Mouse (Mus musculus) limb, embryonic 15.5 days (tissue): ENCODE data around the gene Galnt3. TPM values are rescaled to one million over a fixed set of nuclear protein-coding genes. Genes with fewer than 3 reads are reported as not detected.

ENCODE experiments used
- ATAC-seq: fragments of 200-750 bp; cut with Nextera tagmentation; 2 replicates; pipeline ENCODE4 v1.8.0; 2017; ENCODE audit warnings: low read depth, moderate TSS enrichment; ENCODE audit not compliant: insufficient number of reproducible peaks, low FRiP score, low TSS enrichment
- H3K27ac ChIP-seq: fragments of 300-500 bp; sonication (generic); 2 replicates; pipeline ENCODE4 v1.5.1; 2015; ENCODE audit warnings: moderate library complexity, mild to moderate bottlenecking, inconsistent platforms
- H3K27me3 ChIP-seq: fragments of 300-500 bp; sonication (generic); 2 replicates; pipeline ENCODE4 v1.6.1; 2015; ENCODE audit warnings: inconsistent platforms
- H3K36me3 ChIP-seq: fragments of 300-500 bp; sonication (generic); 2 replicates; pipeline ENCODE4 v1.6.1; 2015; ENCODE audit warnings: inconsistent platforms
- H3K4me1 ChIP-seq: fragments of 300-500 bp; sonication (generic); 2 replicates; pipeline ENCODE4 v1.6.1; 2015; ENCODE audit warnings: inconsistent platforms
- H3K4me2 ChIP-seq: fragments of 300-500 bp; sonication (generic); 2 replicates; pipeline ENCODE4 v1.6.1; 2015; ENCODE audit warnings: mild to moderate bottlenecking, inconsistent platforms
- H3K4me3 ChIP-seq: fragments of 300-500 bp; sonication (generic); 2 replicates; pipeline ENCODE4 v1.5.1; 2015; ENCODE audit warnings: mild to moderate bottlenecking, inconsistent platforms
- H3K9ac ChIP-seq: fragments of 300-500 bp; sonication (generic); 2 replicates; pipeline ENCODE4 v1.6.1; 2015; ENCODE audit warnings: inconsistent platforms
- H3K9me3 ChIP-seq: fragments of 300-500 bp; sonication (generic); 2 replicates; pipeline ENCODE4 v1.6.1; 2016; ENCODE audit warnings: inconsistent platforms
- WGBS: fragments of 180-500 bp; shearing (Covaris S2); methylation state at CpG from one replicate; pipeline ENCODE4 v1.1.7; 2015; 5-methylcytosine and 5-hydroxymethylcytosine counted together
- polyA plus RNA-seq: library from polyadenylated mRNA; unstranded; fragments of >200 nt; fragmentation: Nextera tagmentation; extraction: Ambion mirVana; gene quantifications from 2 replicates; pipeline ENCODE4 v1.2.1, GENCODE M21; 2015

Gene Galnt3
- polyA plus RNA-seq, 1 experiment from 2014 or later = 7.1 TPM

- Histone ChIP-seq H3K36me3 (no peaks in the 10 kb centered on the region), H3K4me1 (no peaks in the 10 kb centered on the region), H3K4me3 (no peak overlapping the region), H3K9me3 (no peaks in the 10 kb centered on the region), H3K27ac (no peak overlapping the region), H3K27me3 (no peaks in the 10 kb centered on the region), H3K4me2 (no peak overlapping the region), H3K9ac (no peak overlapping the region)
- 90% methylated on average over 9 of the region's 9 CpGs for WGBS
- no peak for ATAC-seq
These were observed 23.0 kb downstream of the Galnt3 start for GRCm38 (mm10) chr2:66101686-66102304.

- no peak overlapping the region for H3K27ac ChIP-seq
- H3K4me3 ChIP-seq = no peak overlapping the region
- no peak for ATAC-seq
- no peaks in the 10 kb centered on the region for H3K4me1 ChIP-seq
- no peak overlapping the region for H3K9ac ChIP-seq
- H3K9me3 ChIP-seq = no peaks in the 10 kb centered on the region
- H3K4me2 ChIP-seq = no peak overlapping the region
- H3K36me3 ChIP-seq = no peaks in the 10 kb centered on the region
- H3K27me3 ChIP-seq = no peaks in the 10 kb centered on the region
- WGBS = 55% methylated on average over 17 of the region's 17 CpGs
These were observed 24.0 kb downstream of the Galnt3 start for GRCm38 (mm10) chr2:66100671-66101351.

- no peak overlapping the region for H3K4me3 ChIP-seq
These were observed 24.6 kb downstream of the Galnt3 start for GRCm38 (mm10) chr2:66100239-66100638.

GRCm38 (mm10) chr2:66094622-66095181 lies 30.1 kb downstream of the Galnt3 start:
- 39% methylated on average over 4 of the region's 4 CpGs for WGBS
- no peaks in the 10 kb centered on the region for H3K27me3 ChIP-seq
- H3K9ac ChIP-seq = no peak overlapping the region
- no peaks in the 10 kb centered on the region for H3K9me3 ChIP-seq
- peaks cover 5% of the 10 kb centered on the region; the same call in 1 of the 2 replicates for H3K4me1 ChIP-seq
- ATAC-seq = no peak
- H3K27ac ChIP-seq = no peak overlapping the region
- no peaks in the 10 kb centered on the region for H3K36me3 ChIP-seq
- H3K4me3 ChIP-seq = no peak overlapping the region
- H3K4me2 ChIP-seq = no peak overlapping the region

More at GRCm38 (mm10) chr2:66100239-66100638, 24.6 kb downstream of the Galnt3 start:
- ATAC-seq = no peak
- no peak overlapping the region for H3K9ac ChIP-seq
- WGBS = 74% methylated on average over 7 of the region's 7 CpGs
- no peaks in the 10 kb centered on the region for H3K27me3 ChIP-seq
- H3K9me3 ChIP-seq = no peaks in the 10 kb centered on the region
- H3K4me2 ChIP-seq = no peak overlapping the region
- no peaks in the 10 kb centered on the region for H3K4me1 ChIP-seq
- H3K36me3 ChIP-seq = no peaks in the 10 kb centered on the region
- no peak overlapping the region for H3K27ac ChIP-seq

- Histone ChIP-seq H3K9me3 (no peaks in the 10 kb centered on the region), H3K27me3 (no peaks in the 10 kb centered on the region), H3K4me1 (peaks cover 5% of the 10 kb centered on the region; the same call in 1 of the 2 replicates), H3K4me3 (no peak overlapping the region), H3K4me2 (no peak overlapping the region), H3K36me3 (no peaks in the 10 kb centered on the region), H3K27ac (no peak overlapping the region), H3K9ac (no peak overlapping the region)
- ATAC-seq = no peak
- 34% methylated on average over 5 of the region's 5 CpGs for WGBS
These were observed 33.5 kb downstream of the Galnt3 start for GRCm38 (mm10) chr2:66091296-66091695.

GRCm38 (mm10) chr2:66081876-66082275 lies 42.9 kb downstream of the Galnt3 start:
- Histone ChIP-seq H3K9ac (no peak overlapping the region), H3K27ac (no peak overlapping the region), H3K4me3 (no peak overlapping the region), H3K4me2 (no peak overlapping the region), H3K4me1 (no peaks in the 10 kb centered on the region), H3K36me3 (no peaks in the 10 kb centered on the region), H3K9me3 (no peaks in the 10 kb centered on the region), H3K27me3 (no peaks in the 10 kb centered on the region)
- 54% methylated on average over 4 of the region's 4 CpGs for WGBS
- no peak for ATAC-seq

GRCm38 (mm10) chr2:66080731-66081130 lies 44.1 kb downstream of the Galnt3 start:
- no peaks in the 10 kb centered on the region for H3K27me3 ChIP-seq
- no peak for ATAC-seq
- H3K4me3 ChIP-seq = no peak overlapping the region
- 92% methylated on average over 2 of the region's 2 CpGs for WGBS
- H3K9me3 ChIP-seq = no peaks in the 10 kb centered on the region
- H3K4me2 ChIP-seq = no peak overlapping the region
- no peak overlapping the region for H3K9ac ChIP-seq
- H3K27ac ChIP-seq = no peak overlapping the region
- H3K4me1 ChIP-seq = no peaks in the 10 kb centered on the region
- H3K36me3 ChIP-seq = no peaks in the 10 kb centered on the region

- Histone ChIP-seq H3K27ac (no peak overlapping the region), H3K9ac (no peak overlapping the region), H3K4me3 (no peak overlapping the region), H3K9me3 (no peaks in the 10 kb centered on the region), H3K36me3 (no peaks in the 10 kb centered on the region), H3K4me1 (no peaks in the 10 kb centered on the region), H3K4me2 (no peak overlapping the region), H3K27me3 (no peaks in the 10 kb centered on the region)
- 29% methylated on average over 6 of the region's 6 CpGs for WGBS
- ATAC-seq = no peak
These were observed 55.3 kb downstream of the Galnt3 start for GRCm38 (mm10) chr2:66069454-66069853.

- H3K9me3 ChIP-seq = no peaks in the 10 kb centered on the region
- whole genome bisulfite sequencing = 81% methylated on average over 10 of the region's 10 CpGs
These were observed 61.5 kb downstream of the Galnt3 start for GRCm38 (mm10) chr2:66063291-66063690.

GRCm38 (mm10) chr2:66044405-66045089 lies 80.2 kb downstream of the Galnt3 start:
- Histone ChIP-seq H3K4me3 (no peak overlapping the region), H3K27me3 (no peaks in the 10 kb centered on the region), H3K4me1 (no peaks in the 10 kb centered on the region), H3K36me3 (no peaks in the 10 kb centered on the region), H3K9me3 (no peaks in the 10 kb centered on the region), H3K4me2 (no peak overlapping the region), H3K27ac (no peak overlapping the region), H3K9ac (no peak overlapping the region)
- ATAC-seq = no peak
- 80% methylated on average over 12 of the region's 12 CpGs for WGBS

More at GRCm38 (mm10) chr2:66063291-66063690, 61.5 kb downstream of the Galnt3 start:
- Histone ChIP-seq H3K4me1 (no peaks in the 10 kb centered on the region), H3K36me3 (no peaks in the 10 kb centered on the region), H3K4me3 (no peak overlapping the region), H3K27me3 (no peaks in the 10 kb centered on the region), H3K4me2 (no peak overlapping the region), H3K27ac (no peak overlapping the region), H3K9ac (no peak overlapping the region)
- no peak for ATAC-seq

- Histone ChIP-seq H3K27me3 (no peaks in the 10 kb centered on the region), H3K36me3 (no peaks in the 10 kb centered on the region), H3K9me3 (no peaks in the 10 kb centered on the region), H3K4me1 (no peaks in the 10 kb centered on the region), H3K4me3 (no peak overlapping the region), H3K4me2 (no peak overlapping the region), H3K27ac (no peak overlapping the region), H3K9ac (no peak overlapping the region)
- 60% methylated on average over 17 of the region's 17 CpGs for WGBS
- no peak for ATAC-seq
These were observed 81.1 kb downstream of the Galnt3 start for GRCm38 (mm10) chr2:66043441-66044404.
